Mouse (Mus musculus): ENCODE measurements around the gene Kdm6b.

- TF ChIP-seq CTCF (IDR thresholded peaks at IDR 0.05; ENCODE audit: low read depth) (no peak), EP300 (IDR thresholded peaks at IDR 0.05; ENCODE audit: low read depth) (no peak)
Observed at GRCm38 (mm10) chr11:69412548-69412947, 927 bp downstream of the Kdm6b start.

All from liver, postnatal 0 days (tissue).